Mouse (Mus musculus): ENCODE results near the gene Cs. TPM values are rescaled to one million over a fixed set of nuclear protein-coding genes. Genes with fewer than 3 reads are reported as not detected.
"Not testable (repeated sequence)": the region's sequence is repeated elsewhere in the genome, so short reads cannot be mapped to it uniquely, and the experiment has no call there.

Gene Cs
- total RNA-seq, 2 experiments from 2014 or later: 586 to 610 TPM

- intact Hi-C loops (cut with DNase I): no loop called here
- no peak for DNase-seq
These were observed 9.9 kb upstream of the Cs start for GRCm38 (mm10) chr10:128327610-128328009.

- intact Hi-C loops (cut with DNase I); DNase-seq: not testable (repeated sequence)
These were observed 4.9 kb upstream of the Cs start for GRCm38 (mm10) chr10:128332358-128333249.

GRCm38 (mm10) chr10:128335582-128335981, 2.0 kb upstream of the Cs start:
- intact Hi-C loops (cut with DNase I): loop anchor here (2.0 to 5.0 kb wide), 2 partner anchors 42 to 121 kb away; partner anchors contain the start of gene Ankrd52
- DNase-seq: peak; percentile 64 to 70

DNA sequence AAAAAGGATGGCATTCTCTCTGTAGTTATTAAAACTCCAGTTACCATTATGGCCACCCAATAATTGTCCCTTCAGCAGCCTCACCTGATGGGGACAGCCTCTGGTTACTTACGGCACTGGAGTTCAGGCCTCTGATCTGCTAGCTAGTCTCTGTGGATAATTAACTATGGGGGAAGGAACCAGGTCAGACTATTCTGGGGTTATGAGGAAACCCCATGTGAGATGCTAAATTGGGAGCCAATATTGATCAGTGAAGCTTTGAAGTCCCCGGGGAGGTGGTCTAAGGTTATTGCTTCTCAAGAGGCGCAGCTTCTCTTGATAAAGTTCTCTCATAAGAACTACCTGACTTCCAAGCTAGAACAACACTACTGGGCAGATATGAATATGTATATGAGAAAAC, 1.3 kb upstream of the Cs start:
- intact Hi-C loops (cut with DNase I): loop anchor here (5.0 kb wide), 1 partner anchor 41 kb away; the partner anchor contains the start of gene Ankrd52
- DNase-seq: no peak

- no peak for DNase-seq
- intact Hi-C loops (cut with DNase I): loop anchor here (5.0 kb wide), 1 partner anchor 41 kb away; the partner anchor contains the start of gene Ankrd52
These were observed 937 bp upstream of the Cs start for GRCm38 (mm10) chr10:128336597-128336996.

- DNase-seq: no peak
- intact Hi-C loops (cut with DNase I): loop anchor here (5.0 kb wide), 1 partner anchor 39 kb away; the partner anchor contains the start of gene Ankrd52
These were observed 881 bp downstream of the Cs start for GRCm38 (mm10) chr10:128338415-128338814.

DNA sequence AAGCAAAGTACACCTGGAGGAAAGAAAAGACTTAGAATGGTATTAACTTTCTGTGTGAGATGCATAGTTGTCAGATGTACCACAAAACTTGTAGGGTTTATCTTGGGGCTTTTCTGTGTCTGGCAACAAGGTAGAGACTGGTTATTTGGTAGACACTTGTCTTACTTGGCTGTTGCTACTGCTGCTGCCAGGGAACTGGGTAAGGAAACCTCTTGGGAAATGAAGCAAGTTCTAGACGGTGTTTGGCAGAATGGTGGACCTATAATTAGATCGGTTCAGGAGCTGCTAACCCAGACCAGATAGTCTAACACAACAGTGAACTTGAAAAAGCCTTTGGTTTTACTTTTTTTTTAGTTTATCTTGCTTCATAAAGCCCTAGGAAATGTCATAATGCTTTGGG, 1.4 kb downstream of the Cs start:
- DNase-seq: no peak
- intact Hi-C loops (cut with DNase I): loop anchor here (5.0 kb wide), 1 partner anchor 38 kb away; the partner anchor contains the start of gene Ankrd52

- intact Hi-C loops (cut with DNase I): no loop called here
These were observed 2.7 kb downstream of the Cs start for GRCm38 (mm10) chr10:128340257-128340656.

DNA sequence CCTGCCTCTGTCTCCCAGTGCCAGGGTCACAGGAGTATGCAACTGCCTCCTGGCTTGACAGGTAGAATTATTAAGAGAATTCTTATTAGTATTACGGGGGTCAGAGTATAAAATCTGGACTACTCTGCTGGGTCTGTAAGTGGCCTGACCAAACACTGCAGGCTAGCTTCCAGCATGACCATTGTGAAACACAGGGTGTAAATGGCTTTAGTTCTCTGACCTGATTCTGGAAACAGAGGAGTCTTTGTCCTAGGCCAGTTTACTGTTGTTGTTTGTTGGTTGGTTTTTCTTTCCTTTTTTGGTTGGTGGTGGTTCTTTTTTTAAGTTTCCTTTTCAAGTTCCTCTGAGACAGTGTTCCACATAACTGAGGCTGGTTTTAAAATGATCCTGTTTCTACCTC, 5.9 kb downstream of the Cs start:
- intact Hi-C loops (cut with DNase I): no loop called here
- DNase-seq: no peak

More at GRCm38 (mm10) chr10:128340257-128340656, 2.7 kb downstream of the Cs start:
- no peak for DNase-seq

- intact Hi-C loops (cut with DNase I): no loop called here
- peak; percentile 64 to 72 for DNase-seq
These were observed 7.2 kb downstream of the Cs start for GRCm38 (mm10) chr10:128344568-128345275.

DNA sequence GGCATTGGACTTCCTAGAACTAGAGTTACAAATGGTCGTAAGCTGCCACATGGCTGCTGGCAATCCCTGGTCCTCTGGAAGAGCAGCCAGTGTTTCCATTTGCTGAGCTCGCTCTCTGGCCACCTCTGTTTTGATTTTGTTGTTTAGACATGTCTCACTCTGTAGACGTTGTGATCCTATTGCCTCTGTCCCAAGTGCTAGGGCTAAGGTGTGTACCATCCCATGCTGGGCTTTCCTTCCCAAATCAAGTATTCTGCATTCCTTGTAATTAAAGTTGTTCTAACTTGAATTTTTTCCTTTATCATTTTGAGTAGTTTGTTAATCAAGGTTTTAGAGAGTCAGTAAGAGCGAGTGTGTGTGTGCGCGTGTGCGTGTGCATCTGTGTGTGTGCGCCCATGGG, 10.0 kb downstream of the Cs start:
- intact Hi-C loops (cut with DNase I): no loop called here
- DNase-seq: no peak

- DNase-seq: no peak
- intact Hi-C loops (cut with DNase I): no loop called here
These were observed 21.3 kb downstream of the Cs start for GRCm38 (mm10) chr10:128358796-128359195.

GRCm38 (mm10) chr10:128359226-128359625, 21.7 kb downstream of the Cs start:
- no peak for DNase-seq
- intact Hi-C loops (cut with DNase I): no loop called here

- no peak for DNase-seq
- intact Hi-C loops (cut with DNase I): no loop called here
These were observed 24.3 kb downstream of the Cs start for GRCm38 (mm10) chr10:128361836-128362235.

- intact Hi-C loops (cut with DNase I): no loop called here
- DNase-seq: no peak
These were observed 25.0 kb downstream of the Cs start for GRCm38 (mm10) chr10:128362568-128362967.

GRCm38 (mm10) chr10:128367899-128368401, 30.4 kb downstream of the Cs start:
- intact Hi-C loops (cut with DNase I): no loop called here
- DNase-seq: no peak

DNA sequence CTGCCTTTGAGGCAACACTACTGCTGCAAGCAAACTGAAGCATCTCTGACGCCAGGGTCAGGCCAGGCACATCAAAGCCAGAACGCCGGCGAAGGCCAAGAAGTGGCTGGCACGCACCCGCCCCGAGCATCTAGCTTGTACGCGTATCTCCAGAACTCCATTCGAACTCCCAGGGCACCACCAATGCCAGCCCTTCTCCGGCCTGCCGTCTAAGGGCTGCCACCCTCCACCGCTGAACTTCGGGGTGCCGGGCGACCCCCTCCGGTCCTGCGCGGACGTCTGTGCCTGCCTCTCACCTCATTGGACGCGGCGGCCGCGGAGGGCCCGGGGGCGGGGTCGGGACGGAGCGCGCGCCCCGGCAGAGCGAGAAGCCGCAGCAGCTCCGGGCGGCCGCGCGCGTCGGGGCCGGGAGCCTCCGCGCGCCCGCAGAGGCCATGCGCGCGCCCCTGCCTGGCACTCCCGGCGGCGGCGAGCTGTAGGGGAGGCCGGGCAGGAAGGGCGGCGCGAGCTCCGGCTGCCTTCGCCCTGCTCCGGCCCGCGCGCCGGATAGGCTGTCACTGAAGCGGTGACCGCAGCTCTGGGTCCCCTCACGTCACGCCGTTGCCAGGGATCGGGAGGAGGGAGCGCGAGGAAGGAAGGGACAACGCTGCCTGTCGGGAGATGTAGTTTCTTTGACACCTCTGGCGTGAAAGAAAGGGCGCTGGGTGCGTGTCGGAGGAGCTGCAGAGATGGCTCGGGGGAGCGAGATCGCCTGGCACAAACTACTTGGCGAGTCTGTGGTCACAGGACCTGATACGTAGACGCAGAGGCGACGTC, 31.1 kb downstream of the Cs start, which contains the start of gene Coq10a:
Coq10a (minus strand) TSS at position 596 of the 816 bp plus-strand sequence.
- intact Hi-C loops (cut with DNase I): no loop called here

DNA sequence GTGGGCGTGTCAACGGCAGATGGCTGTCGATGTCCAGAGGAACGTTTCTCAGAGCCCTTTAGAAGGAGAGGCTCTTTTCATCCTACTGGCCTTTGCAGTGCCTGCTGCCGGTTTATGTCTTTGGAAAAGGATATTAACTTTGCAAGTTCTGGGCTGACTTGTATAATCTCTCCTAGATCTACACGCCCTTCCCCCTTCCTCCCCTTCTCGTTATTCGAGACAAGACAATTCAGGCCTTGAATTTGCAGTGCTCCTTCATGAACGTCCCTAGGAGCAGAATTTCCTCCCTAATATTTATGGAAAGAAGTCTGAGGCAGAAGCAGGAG, 31.6 kb downstream of the Cs start:
- DNase-seq: no peak
- intact Hi-C loops (cut with DNase I): no loop called here

More for the DNA sequence above, 31.1 kb downstream of the Cs start, which contains the start of gene Coq10a:
- peak; percentile 88 to 89 for DNase-seq

- no peak for DNase-seq
- intact Hi-C loops (cut with DNase I): no loop called here
These were observed 32.1 kb downstream of the Cs start for GRCm38 (mm10) chr10:128369599-128369998.

GRCm38 (mm10) chr10:128370021-128370420, 32.5 kb downstream of the Cs start:
- DNase-seq: no peak
- intact Hi-C loops (cut with DNase I): no loop called here
